Mouse (Mus musculus): Measurements from ENCODE around the gene Smim4.
A peak's percentile ranks its signal among the peaks of the same experiment; 100 is the strongest.

Smim4 gene

DNA sequence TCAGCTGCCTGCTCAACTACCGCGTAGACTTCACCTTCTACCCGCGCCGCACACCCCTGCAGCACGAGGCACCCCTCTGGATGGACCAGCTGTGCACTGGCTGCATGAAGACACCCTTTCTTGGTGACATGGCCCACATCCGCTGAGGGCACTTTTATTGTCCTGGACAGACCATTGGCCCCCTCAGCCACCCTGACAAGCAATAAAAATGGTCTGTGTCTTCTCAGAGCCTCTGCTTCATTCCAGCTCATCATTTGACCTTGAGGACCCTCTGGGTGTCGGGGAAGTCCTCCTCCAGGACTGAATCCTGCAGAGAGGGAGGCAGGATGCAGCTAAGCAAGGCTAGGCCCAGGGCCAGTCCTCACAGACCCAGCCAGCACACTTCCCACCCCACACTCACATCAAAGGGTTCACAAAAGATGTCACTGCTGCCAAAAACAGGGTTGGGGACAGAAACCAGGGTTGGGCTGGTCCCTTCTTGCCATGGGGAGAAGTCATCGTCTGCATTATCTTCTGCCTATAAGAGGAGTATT lies 10.2 kb upstream of the Smim4 start:
- DNase-seq (ENCODE audit: low spot score): peak; percentile 2

DNA sequence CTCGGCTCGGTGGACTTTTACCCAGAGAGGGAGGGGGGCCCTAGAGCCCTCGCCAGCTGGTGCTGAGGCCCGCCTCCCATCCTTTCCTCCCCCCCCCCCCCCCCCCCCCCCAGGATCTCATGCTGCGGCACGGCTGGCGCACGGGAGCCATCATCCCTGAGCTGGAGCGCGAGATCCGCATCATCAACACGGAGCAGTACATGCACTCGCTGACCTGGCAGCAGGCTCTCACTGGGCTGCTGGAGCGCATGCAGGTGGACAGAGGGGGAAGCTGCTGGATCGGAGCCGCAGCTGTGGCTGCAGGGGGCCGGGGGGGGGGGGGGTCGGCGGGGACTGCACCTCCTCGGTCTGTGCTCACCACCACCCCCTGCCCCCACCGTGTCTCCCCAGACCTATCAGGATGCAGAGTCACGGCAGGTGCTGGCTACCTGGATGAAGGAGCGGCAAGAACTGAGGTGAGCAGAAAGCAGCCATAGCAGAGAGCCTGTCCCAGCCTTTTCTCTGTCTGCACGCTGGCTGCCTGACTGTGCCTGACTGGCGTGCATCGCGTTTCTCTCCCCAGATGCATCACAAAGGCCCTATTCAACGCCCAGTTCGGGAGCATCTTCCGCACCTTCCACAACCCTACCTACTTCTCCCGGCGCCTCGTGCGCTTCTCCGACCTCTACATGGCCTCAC lies 9.6 kb upstream of the Smim4 start:
- DNase-seq (ENCODE audit: low spot score): no peak

DNA sequence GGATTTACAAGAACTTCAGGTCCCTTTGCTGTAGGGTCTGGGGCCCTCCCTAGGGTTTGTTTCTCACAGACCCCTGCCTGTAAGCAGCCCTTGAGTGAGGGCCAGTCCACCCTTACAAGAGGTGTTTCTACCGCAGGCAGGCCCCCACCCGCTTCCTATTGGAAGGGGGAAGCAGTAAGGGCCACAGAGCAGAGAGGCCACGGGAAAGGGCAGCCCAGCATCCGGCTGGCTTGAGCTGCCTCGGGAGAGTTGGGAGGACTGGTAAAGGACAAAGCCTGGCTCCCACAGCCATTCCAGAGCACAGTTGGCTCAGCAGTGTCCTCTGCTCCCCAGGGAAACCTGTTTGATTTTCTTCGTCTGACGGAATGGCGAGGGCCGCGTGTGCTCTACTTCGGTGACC lies 9.0 kb upstream of the Smim4 start:
- DNase-seq (ENCODE audit: low spot score): peak; percentile 3

DNA sequence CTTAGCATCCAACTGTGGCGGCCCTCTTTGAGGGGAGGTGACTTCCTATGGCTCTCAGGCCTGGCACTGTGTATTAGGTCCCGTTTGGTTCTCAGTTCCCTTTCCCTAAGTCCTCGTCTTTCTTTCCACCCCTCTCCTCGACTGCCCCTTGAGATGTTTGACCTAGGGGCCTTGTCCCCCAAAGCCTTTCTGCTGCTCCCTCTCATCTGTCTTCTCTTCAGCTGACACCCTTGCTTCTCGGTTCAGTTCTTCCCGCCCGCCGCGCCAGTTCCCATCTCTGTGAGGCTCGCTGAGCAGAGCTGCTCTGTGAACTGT lies 8.5 kb upstream of the Smim4 start:
- DNase-seq (ENCODE audit: low spot score): no peak

DNA sequence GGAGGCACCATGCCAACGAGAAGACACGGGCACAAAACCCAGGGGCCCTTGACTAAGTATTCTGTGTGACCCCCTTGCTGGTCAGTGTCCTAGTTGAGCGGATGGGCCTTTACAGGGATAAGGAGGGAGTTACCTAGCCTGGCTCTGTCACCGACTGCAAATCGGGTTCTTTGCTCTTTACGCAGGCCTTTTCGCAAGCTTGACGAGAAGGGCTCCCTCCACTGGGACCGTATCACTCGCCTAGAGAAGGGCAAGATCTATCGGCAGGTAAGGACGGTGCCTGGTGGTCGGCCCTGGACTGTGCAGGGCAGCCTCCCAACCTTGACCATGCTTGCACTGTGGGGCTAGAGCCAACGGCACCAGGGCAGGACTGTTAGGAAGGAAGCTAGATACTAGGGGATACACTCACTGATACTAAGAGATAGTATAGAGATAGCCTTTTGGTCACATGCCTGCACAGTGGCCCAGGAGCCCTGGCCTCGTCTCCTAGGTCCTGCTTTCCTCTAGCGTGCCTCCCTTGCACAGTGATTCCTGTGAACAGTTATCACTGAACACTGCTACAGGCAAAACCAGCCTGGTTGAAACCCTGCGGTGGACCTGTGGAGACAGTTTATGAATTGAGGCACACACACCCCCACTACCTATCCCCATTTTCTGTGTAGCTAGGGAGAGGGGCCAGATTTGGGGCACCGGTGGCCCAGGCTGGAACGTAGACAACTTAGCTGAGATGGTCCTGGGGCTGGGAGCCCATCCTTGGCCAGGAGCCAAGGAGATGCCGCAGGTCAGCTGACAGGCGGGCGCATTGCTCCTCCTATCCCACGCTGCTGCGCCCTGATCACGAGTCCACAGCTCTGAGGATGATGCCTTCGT lies 7.9 kb upstream of the Smim4 start:
- DNase-seq (ENCODE audit: low spot score): peak; percentile 3

DNA sequence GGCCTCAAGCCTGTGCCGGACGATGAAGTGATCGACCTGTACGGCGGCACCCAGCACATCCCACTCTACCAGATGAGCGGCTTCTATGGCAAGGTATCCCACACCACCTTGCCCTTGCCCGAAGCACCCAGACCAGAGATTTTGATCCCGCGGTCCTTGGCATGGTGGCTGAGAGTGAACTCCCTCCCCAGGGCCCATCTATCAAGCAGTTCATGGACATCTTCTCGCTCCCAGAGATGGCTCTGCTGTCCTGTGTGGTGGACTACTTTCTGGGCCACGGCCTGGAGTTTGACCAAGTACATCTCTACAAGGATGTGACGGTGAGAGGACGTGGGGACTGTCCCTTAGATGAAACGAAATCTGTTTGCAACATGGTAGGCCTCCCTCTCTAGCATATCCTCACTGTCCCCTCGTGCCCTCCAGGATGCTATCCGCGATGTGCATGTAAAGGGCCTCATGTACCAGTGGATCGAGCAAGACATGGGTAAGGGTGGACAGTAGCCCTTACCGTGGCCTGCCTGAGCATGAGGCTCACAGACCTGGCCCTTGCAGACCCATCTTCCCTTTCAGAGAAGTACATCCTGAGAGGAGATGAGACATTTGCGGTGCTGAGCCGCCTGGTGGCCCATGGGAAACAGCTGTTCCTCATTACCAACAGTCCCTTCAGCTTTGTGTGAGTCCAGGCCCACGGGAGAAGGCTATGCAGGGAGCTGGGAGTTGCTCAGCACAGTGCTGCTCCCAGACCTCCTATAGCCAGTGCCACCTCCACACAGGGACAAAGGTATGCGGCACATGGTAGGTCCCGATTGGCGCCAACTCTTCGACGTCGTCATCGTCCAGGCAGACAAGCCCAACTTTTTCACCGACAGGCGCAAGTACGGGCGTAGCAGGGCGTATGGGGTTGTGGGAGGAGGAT lies 7.0 kb upstream of the Smim4 start:
- peak; percentile 3 for DNase-seq (ENCODE audit: low spot score)

DNA sequence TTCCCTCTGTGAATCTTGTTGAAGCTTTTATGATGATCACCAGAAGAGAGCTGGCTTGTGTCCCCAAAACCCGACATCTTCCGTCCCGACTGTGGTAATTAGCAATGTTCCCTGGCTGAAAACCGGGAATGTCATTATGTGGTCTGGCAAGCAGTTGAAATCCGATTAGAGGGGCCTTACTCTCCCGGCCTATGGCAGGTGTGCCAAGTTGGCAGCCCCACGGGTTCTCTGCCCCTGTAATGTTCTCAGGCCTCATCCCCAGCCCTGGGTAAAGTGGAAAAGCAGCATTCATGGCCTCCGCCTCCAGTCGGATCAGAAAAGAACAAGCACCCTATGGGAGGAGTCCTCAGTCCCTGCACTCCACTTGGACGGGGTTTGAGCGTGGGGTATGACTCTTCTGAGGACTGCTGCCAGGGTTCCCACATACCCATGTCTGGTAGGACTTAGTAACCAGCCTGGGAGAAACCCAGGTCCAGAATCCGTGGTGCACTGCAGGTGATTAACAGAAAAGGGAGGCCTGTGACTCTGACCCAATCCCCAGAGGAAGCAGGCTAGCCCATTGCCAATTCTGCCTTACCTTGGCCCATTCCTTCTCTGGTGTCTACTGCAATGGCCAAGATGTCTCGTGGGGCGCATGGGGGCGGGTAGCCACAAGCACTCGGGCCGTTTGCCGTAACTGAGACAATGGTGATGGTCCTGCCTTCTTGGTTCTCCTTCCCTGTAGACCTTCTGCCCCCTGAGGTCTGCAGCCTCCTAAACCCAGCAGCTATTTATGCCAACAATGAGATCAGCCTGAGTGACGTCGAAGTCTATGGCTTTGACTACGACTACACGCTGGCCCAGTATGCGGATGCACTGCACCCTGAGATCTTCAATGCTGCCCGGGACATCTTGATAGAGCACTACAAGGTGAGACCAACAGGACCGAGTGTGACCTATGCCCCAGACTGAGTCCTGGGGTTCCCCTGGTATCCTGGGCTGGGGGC lies 5.6 kb upstream of the Smim4 start:
- DNase-seq (ENCODE audit: low spot score): peak; percentile 4

DNA sequence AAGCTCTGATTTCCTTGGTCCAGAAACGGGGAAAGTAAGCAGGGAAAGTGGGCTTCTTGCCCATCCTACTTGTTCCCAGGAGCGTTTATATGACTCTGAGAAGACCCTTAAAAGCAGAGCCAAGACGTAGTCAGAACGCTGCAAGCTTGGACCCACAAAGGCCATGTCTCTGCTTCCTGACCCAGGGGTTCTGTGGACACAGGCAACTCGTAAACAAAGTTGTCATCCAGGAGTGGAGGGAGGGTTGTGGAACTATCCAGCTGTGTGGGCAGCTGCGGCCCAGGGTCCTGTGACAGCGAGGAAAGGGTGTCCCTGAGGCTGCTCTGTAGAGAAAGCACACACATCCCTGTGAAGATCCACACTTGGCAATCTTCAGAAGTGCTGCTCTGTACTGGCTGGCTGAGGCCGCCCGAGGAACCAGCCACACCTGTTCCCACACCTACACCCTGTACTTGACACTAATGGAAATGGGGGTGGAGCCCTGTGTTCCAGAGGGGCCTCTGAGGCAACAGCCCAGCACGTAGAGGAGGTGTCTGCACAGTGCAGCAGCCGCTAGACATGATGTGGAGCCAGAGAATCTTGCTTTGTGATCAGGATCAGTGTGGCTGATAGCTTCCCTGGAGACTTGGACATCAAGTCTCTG lies 4.4 kb upstream of the Smim4 start:
- DNase-seq (ENCODE audit: low spot score): peak; percentile 2

DNA sequence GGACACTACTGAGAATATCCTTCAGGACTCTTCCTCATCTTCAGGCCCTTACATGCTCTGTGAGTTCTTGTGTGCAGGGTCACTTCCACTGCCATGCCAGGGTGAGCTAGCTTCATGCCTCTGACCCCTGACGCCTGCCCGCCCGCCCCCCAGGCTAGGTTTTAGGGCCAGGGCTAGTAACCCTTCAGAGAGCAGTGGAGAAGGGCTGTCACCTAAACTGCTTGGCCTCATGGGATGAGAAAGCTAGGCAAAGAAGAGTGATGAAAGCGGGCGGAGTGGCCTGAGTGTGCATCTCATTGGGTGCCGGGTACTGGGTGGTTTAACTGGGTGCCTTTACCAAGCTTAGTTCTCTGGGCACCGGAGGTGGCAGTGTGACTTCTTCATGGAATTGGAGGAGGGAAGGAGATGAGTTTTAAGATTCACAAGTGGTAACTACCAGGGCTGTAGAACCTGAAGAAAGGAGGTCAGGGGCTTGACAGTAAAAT lies 3.8 kb upstream of the Smim4 start:
- no peak for DNase-seq (ENCODE audit: low spot score)

DNA sequence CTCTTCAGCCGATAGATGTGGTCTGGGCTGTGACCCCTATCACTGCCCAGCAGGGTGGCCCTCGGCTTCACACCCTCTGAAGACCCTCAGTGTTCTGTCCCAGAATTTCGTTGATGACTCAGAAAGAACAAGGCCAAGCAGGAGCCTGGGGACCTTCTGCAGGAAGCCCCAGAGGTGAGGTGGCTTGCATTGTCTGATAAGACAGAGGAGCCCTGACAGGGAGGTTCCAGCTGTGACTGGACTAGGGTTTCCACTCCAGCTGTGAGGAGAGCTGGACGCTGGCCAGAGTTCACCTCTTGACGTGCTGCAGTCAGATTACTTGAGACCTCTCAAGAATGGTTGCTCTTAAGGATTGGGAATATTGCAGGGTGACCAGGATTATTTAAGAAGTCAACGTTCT lies 3.3 kb upstream of the Smim4 start:
- no peak for DNase-seq (ENCODE audit: low spot score)

DNA sequence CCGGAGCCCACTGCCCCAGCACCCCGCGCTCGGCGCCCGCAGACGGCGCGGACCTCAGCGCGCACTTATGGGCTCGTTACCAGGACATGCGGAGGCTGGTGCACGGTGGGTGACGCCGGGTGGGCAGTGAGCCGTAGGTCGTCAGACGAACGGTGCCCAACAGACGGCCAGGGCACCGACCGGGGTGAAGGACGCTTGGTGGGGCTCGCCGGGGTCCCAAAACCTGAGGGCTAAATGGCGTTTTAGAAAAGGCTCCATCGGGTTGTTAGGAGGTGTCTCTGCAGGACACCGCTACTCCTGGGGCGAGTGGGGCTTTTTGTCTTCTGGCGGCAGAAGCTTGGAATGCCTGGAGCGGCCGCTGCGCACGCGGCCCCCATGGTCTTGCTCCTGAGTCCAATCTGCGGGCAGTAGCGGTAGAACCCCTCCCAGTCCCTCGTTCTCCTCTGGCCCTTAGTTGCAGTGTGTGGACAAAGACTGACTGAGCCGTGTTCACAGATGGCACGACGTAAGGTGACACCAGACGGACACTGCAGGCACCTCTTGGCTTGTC lies 2.6 kb upstream of the Smim4 start:
- DNase-seq (ENCODE audit: low spot score): peak; percentile 34

DNA sequence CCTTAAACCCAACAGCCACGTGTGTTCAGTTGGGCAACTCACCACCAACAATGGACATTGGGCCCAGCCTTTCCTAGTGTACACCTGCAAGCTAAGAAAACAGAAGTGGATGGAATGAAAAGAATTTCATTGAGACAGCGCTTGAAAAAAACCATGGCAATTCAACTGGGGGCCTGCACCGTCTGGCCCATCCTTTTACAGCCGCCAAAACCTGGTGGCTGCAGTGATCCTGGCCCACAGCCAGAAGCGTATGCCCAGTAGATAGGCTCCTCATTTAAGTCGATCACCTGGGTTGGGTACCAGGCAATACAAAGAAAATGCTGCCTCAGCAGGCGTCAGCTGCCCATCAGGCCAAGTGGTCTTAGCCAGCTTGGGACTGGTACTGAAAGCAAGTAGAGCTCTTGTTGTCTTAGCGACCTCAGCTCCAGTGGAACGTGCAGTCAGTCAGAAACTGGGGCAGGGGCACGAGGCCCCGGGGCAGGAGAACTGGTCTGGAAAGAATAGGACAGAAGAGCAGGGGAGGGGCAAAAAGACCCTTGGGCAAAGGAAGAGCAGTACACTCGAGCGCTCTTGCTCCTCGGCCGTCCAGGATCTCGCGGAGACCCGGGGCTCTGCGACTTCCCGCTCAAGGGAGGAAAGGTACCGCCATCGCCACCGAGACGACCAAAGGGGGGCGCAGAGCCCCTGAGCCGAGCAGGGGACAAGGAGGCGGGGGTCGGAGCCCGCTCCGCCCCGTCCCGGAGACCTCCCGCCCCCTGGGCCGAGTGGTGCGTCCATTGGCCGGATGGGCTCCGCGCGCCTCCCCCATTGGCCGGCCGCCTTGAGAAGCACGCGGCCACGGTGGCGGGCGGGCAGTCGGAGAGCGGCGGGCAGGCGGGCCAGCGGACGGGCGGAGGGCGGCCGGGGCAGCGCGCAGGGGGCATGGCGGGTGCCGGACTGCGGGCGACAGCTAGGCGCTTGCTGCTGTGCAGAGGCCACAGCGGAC lies 1.8 kb upstream of the Smim4 start, which contains the start of gene Nt5dc2:
Gene Nt5dc2 (plus strand): TSS at position 818 of the 985 bp plus-strand sequence.
- DNase-seq (ENCODE audit: low spot score): peak; percentile 92

DNA sequence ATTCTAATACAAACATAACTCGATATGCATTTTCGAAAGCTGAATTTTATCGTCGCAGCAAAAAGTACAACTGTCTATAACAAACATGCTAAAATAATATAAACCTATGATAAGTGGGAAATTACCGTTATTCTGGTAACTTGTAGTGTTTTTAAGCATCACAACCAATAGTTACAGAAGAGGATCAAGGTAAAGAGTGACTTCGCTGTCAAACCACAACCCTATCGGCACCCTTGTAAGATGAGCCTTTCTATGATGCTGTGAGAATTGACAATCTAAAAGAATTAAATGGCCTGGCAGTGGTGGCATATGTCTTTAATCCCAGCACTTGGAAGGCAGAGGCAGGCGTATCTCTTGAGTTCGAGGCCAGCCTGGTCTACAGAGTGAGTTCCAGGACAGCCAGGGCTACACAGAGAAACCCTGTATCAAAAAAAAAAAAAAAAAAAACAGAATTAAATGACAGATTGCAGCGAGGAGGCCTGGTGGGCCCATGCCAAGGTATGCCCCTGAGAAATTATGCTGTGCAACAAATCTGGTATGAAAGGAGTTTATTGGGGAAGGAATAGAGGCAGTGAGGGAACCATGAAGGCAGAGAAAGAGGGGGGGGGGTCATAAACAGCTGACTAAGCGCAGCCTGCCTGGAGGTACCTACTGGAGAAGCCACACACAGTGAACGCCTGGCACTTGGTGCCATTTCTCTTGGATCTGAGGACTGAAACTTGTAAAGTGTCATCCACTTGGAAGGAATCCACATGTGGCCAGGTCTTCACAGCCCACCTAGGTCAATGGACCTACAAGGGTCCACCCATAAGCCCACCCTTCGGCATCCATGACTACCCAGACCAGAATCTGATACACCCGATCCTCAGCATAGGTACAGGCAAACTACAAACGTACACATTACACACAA lies 825 bp upstream of the Smim4 start:
- DNase-seq (ENCODE audit: low spot score): no peak

DNA sequence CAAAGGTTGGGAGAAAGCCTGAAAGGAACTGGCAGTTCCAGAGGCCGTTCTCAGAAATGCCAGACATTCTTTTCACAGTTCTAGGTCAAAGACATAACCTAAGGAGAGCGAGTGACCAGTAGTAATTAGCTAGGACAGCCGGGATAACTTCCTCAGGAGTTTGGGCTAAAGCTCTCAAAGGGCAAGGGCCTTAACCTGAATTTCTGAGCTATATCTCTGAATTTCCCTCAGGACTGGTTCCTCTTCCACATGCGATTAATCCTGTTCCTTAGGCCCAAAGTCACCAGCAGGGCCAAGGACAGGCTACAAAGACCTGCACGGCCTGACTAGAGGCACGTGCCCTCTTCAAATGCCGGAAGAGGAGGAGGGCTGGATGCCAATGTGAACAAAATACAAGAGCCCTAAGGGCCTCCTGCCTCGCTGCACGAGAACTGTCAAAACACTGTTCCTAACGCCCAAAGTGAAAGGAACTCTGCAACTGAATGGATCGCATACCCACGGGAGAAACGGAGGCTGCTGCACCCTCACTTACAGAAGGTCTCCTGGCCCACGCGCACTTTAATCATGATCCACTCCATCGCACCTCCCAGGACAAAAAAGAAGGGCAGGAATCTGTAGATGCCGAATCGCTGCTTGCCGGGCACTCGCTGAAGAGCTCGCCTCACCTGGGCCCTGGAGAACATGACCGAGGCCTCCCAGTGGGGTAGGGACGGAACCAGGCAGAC lies 493 bp downstream of the Smim4 start:
- peak; percentile 46 for DNase-seq (ENCODE audit: low spot score)

DNA sequence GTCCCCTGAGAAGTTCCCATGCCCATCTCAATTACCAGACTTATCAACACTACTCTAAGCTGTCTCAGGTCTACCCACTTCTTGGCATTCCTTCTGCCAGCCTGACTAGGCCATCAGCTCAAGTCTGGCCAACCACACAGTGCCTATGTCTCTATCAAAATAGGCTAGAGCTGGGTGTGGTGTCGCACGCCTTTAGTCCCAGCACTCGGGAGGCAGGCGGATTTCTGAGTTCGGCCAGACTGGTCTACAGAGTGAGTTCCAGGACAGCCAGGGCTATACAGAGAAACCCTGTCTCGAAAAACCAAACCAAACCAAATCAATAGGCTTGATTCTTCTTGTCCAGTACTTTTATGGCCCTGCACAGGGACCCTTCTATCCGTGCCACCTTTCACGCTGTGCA lies 1.9 kb downstream of the Smim4 start:
- DNase-seq (ENCODE audit: low spot score): no peak

DNA sequence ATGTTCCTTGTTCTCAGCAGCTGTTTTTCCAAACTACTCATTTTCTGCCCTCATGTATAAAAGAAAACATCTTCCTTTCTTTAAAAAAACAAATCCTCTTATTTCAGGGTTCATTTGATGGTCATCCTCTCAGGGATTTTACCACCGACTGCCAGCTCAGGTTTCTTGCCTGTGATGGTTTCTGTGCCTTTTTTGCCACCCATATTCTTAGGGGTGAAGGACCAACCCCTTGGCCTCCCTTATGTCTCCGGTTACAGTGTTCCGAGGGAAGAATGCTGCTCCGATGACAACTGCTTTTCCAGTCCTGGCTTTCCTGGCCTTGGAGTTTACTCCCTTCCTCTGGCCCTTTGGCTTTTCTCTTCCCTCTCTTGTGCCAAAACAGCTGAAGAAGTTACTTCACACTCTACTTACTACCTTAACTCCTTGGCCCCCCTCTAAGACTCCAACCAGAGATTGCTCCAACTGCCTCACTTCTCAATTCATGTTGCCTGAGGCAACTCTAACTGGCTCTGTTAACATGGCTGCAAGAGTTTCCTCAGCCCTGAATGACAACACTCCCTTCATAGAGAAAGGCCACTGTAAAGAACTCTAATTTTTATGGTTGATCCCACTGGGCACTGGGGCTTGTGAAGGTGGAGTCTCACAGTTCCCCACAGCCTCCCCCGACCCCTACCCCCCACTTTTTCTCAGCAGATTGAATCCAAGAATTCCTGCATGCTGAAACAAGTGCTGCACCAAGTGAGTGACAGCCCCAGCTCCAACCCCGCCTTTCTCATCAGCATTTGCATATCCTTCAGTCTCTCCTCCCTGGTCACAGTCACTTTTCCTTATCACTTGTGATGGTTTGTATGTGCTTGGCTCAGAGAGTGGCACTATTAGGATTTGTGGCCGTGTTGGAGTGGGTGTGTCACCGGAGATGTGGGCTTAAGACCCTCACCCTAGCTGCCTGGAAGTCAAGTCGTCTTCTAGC lies 3.4 kb downstream of the Smim4 start:
- DNase-seq (ENCODE audit: low spot score): no peak
